Mouse (Mus musculus) retina, adult 2 months (tissue): Measurements from ENCODE around the gene Itpr1.
A peak's percentile ranks its signal among the peaks of the same experiment; 100 is the strongest.

ENCODE experiments used
- DNase-seq: peaks from one replicate; pipeline ENCODE4 v3.0.0-alpha.2; 2012; ENCODE audit warnings: low read depth, low spot score

Itpr1 gene

DNA sequence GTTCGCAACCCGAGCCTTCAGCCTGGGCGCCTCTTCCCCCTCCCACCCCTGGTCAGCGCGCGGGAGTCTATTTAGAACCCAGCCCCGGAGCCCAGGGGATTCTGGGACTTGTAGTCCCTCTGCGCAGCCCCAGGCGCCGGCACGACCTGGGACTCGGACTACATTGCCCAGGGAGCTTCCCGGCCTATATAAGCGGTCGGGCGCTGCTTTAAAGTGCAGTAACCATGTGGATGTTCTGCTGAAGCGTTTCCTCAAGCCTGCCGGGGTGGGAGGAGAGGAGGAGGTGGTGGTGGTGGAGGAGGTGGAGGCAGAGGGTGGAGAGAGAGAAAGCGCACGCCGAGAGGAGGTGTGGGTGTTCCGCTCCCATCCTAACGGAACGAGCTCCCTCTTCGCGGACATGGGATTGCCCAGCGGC, at the start of gene Itpr1:
Gene Itpr1 (plus strand): TSS at position 216 of the 415 bp plus-strand sequence.
- DNase-seq = peak; percentile 91

DNA sequence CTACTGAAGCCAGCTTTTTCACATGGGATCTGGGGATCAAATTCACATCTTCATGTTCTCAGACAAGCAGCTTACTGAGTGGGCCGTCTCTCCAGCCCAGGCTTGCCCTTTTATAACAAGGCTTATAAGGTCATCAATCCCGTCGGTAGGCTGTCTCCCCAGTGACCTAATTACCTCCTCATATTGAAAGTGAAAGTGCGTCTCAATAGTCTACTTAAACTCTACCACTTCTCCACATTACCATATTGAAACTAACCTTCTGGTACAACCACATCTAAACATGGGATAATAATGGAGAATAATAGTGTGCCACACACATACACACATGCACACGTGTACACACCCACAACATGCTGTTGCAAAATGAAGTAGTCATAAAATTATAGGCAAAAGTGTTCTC, 48.0 kb upstream of the Itpr1 start:
- no peak for DNase-seq

DNA sequence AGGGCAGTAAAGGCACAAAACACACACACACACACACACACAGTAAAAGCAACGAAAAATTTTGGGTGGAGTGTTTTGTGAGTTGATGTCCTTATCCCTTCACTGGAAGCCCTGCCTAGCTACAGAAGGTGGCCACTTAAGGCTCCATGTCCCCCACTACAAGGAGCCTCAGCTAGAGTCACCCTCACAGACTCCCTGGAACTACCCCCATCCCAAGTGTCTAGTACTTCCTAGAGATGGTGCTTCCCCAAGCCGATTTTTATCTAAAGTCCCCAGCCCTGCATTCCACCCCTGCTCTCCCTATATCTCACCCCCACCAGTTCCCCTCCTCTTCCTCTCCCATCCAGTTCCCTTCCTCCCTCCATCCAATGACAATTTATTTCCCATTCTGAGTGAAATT, 47.3 kb upstream of the Itpr1 start:
- DNase-seq = no peak

DNA sequence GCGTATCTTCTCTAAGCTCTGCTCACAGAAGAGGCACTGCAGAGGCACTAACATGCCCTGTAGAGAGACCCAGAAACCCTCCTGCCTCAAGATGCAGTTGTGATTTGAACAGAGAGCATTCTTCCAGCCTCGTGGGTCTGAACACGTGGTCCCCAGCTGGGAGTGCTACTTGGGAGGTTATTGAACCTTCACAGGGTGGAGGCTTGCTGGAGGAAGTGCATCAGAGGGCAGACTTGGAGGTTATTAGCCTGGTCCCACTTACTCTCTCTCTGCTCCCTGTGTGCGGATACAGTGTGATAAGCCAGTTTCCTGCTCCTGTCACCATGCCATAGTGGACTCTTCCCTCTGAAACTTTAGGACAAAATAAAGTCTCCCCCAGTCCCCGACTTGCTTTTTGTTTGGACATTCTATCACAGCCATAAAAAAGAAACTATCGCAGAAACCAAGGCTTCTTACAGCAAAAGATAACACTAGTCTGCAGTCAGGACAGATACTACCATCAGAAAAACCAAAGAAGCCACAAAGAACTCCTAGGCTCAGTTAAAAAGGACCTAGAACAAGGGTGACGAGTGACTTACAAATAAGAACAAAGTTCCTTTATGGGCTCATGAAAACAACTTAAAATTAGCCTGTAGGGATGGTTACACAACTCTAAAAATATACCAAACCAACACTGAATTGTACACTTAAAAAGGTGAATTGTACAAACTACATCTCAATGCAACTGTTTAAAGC, 44.8 kb upstream of the Itpr1 start:
- DNase-seq = no peak

- no peak for DNase-seq
These were observed 44.2 kb upstream of the Itpr1 start for GRCm38 (mm10) chr6:108168723-108169122.

GRCm38 (mm10) chr6:108169466-108169865, 43.4 kb upstream of the Itpr1 start:
- no peak for DNase-seq

- DNase-seq = no peak
These were observed 40.7 kb upstream of the Itpr1 start for GRCm38 (mm10) chr6:108172219-108172618.

DNA sequence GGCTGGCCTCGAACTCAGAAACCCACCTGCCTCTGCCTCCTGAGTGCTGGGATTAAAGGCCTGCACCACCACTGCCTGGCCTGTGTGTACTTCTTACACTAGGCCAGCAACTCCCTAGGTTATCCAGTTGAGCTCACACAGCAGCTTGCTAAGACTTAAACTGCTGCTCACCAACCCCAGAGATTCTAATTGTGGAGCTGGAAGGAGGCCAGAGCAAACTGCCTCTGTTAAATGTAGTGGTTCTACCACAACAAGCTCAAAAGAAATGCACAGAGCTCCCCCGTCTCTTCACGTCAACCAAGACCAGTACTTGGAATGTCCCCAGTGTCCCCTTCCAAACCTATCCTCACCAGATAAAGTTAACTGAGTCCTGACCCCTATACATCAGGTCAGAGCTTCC, 38.7 kb upstream of the Itpr1 start:
- DNase-seq = no peak

GRCm38 (mm10) chr6:108179087-108179486, 33.8 kb upstream of the Itpr1 start:
- no peak for DNase-seq

DNA sequence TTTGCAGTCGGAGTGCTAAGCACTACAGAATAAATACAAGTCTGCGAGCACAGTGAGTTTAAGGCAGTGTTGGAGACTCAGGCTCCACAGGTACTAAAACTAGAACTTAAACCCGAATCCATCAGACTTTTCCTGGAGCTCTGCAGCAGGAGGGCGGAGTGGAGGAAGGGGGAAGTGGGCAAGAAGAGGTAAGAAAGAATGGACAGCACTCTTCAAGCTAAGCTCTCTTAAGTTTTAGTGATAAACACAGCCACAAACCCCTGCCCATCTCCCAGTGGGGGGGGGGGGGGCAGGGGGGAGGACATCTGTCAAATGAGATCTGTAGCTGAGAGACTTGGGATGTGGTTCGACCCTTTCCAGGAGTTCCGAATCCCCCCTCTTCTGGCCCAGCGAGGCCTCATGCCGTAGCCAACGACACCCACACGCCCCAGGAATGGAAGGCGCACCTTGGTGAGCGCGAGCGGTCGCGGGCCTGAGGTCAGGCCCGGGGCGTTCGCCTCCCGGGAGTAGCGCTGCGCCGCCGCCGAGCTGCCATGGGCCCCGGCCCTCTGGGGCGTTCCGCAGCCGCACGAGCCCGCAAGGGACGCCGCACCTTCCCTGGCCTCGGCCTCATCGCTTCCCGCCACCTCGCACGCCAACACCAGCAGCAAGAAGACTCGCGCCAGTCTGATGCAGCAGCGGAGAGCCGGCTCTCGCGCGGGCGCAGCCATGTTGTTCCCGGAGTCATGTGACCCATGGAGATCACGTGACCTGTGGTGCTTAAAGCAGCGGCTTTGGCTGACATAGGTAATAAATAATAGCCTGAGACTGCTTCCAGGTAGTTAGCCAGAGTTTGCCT, 27.8 kb upstream of the Itpr1 start, which contains the start of gene Sumf1:
Gene Sumf1 (minus strand): TSS at position 736 of the 838 bp plus-strand sequence.
- peak; percentile 91 for DNase-seq

DNA sequence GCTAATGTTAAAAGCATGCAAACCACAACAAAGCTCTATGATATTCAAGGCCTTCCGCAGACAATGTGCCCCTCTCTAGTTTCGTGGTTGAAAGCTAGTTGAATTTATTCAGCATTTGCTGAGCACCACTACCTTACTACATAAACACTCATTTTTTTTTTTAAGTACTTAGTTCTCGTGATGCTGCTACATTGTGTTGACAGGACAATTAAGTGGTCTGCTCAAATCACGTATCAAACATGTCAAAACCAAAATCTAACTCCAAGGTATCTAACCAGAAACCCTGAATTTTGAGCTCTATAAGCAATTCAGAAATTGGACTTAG, 27.2 kb upstream of the Itpr1 start:
- no peak for DNase-seq

DNA sequence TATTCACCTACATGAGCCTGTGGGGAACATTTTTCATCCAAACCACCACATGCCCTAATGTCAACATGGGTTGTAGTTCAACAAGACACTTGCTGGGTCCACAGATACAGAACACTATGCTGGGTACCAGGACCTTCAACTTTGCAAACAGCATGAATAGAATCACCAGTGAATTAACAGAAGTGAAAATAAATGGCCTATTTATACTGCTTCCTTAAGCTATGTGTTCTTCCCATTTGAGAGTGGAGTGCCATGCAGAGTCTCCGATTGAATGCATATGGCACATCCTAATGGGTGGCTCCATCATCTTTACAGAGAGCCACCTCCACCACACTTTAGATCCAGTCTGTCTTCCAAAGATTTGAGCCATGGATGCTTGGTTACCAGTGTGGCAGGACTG, 22.2 kb upstream of the Itpr1 start:
- DNase-seq = no peak

DNA sequence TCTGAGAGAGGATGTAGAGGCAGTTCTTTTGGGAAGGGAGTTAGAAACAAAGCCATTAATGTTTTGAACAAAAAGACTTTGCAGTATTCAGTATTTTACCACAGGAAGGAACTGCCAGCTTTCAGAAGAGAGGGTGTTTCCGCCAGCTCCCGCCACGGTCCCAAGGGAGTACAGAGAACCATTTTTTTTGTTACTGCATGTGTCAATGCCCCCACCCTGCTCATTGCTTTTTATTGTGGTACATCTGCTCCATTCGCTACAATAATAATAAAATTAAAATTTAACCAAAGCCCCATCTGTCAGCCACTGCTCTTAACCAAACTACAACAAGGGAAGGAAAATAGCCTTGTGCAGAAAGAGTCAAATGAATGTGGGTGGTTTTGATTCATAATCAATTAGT, 20.3 kb upstream of the Itpr1 start:
- DNase-seq = no peak

- DNase-seq = no peak
These were observed 16.2 kb upstream of the Itpr1 start for GRCm38 (mm10) chr6:108196665-108197064.

- DNase-seq = no peak
These were observed 15.8 kb upstream of the Itpr1 start for GRCm38 (mm10) chr6:108197117-108197516.

DNA sequence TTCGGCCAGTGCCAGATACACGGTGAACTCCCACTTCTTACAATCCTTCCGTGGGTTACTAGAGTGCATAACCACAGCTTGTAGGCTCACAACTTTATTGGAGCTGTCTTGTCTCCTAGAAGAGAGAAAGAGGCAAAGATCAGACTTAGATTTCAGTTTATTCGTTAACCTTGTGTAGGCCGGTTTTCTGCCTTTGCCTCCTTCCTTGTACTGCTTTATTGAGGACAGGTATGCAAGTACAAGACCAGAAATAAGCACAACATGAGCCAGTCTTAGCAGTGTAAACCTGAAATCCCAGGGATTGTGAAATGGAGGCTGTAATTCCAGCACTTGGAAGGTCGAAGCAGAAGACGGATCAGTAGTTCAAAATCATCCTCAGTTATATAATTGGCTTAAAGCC, 14.6 kb upstream of the Itpr1 start:
- no peak for DNase-seq

DNA sequence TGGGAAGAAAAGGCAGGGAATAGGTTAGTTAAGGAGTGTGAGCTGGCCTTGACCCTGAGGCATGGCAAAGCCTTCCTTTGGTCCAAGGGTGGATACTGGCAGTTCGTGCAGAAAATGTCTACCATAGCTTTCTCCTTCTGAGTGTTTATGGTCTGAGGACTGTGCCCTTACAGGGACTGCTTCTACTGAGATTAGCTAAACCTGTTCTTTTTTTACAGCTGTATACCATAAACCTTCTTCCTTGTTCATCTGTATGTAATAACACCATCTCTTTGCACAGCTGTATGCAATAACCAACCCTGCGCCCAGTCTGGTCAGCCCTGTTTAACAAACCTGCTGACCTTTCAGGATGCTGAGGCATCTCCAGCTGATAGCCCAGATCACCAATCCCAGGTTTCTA, 8.6 kb upstream of the Itpr1 start:
- no peak for DNase-seq

DNA sequence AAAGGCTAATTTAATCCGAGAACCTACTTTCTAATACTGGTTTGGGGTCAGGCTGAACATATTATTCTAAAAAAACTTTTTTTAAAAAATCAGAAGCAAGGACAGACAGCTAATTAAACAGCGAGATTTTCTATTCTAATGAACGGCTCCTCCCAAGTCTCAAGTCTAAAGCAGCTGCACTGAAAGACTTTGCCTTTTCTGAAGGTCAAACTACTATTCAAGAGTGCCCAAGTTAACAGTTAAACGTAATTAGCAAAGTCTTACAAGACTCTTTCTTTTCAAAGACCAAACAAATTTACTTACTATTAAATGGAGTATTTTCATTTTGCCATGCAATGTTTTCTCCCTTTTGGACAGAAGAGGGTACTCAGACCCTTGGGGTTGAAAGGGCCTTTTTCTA, 6.8 kb upstream of the Itpr1 start:
- DNase-seq = no peak

DNA sequence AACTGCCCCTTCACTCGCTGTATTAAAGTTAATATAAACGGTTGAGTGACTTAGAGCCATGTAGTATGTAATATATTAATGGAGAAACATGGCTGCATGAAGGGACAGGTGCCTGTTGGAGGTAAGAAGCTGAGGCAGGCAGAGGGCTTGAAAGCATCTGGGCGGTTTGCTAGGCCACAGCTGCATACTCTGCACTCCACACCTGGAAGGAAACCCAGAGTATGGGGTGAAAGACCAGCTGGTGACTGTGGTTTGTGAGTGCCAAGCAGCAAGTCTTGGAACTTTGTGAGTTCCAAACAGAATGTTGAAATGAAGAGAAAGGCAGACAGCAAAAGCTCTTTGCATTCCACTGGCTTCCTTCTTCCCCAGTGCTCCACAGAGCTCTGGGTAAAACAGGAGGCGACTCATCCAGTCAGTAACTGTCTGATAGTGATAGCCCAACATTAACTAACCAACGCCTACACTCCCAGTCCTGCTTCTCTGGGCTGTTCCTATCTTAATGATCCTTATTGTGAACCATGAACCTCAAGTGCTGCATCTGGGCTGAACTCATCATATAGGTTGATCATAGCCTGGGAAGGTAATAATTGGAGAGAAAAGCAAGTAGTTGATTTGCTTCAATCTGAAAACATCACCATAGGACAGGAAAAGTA, 5.9 kb upstream of the Itpr1 start:
- DNase-seq = no peak

DNA sequence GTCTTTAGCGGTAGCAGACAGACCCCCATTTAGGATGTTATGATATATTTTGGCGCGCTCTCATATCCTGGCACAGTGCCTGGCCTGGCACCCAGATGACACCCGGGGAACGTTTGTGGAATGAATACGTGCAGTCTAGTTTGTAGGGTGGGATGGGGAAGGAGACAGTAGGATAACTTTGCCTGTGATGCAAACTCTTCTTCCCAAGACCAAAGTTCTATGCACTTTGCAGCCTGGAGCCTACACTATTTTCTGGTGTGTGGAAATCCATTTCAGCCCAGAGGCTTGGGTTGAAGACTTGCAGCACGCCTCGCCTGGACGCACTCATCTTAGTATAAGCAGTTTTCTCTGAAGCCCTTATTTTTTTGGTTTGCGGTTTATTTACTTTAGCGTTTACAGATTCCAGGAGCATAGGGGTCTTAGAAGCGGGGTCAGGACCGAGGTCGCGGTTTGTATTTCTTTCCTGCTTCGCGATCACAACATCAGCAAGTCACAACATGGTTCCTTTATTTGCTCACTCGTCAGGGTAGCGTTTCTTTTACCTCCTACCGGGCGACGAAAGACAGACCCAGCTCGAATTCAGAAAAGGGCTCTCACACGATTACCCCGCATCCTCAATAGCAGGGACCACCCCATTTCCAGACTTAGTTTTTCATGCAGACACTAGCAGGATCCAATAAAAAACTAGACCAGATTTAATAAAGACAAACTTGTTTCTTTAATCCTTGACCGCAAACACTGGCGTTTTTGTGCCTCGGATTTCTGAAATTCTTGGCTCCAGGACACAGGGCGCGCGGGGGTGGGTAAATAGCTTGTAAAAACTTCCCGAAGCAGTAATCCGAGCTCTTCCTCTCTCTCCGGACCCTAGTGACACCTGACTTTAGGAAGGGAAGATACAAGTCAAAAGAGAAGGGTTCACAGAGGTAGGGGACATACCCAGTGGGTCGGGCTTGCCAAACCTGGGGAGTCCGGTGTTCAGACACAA, 708 bp upstream of the Itpr1 start:
- no peak for DNase-seq
